Mouse (Mus musculus): ENCODE results near the gene Mon1a.

Gene Mon1a

DNA sequence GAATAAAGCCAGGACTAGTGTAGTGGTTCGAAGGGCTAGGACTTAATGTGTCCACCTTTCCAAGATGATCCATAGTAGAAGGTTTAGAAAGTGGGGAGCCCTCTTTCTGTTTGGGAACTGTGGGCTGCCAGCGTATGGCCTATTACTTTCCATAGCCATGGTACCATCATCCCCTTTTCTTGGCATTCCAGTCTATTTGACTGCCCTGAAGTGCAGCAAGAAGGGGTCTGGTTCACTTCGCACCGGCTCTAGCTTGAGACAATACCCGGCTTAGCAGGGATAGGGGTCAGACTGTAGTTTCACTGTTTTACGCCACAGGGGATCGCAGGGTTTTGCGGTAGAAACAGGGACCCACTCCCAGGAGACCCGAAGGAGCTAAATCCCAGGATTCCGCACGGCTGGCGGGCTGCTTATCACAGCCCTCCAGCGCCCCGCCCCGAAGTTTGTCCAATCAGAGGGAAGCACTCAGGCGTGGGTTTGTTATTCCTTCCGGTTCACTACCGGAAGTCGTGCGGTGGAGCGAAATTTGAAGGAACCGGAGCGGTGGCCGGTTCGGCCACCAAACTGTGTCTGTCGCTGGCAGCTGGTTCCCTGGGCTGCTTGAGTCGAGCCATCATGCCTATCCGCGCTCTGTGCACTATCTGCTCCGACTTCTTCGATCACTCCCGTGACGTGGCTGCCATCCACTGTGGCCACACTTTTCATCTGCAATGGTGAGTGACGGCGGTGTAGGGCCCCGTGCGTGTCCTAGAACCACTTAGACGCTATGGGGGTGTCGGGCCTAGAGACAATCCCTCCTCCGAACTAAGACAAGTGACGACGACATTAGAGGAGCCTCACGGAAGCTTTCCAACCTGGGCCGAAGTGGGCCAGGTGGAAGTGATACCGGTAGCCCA, 62.8 kb downstream of the Mon1a start:
- peak; percentile 90 to 92 for DNase-seq

Measured in kidney, adult 8-10 months (tissue).